Mouse (Mus musculus): ENCODE results near the gene Rab36.

Rab36 gene

GRCm38 (mm10) chr10:75045831-75046230, 9.0 kb downstream of the Rab36 start:
- no peak for DNase-seq

- DNase-seq: no peak
These were observed 11.9 kb downstream of the Rab36 start for GRCm38 (mm10) chr10:75048711-75049110.

- DNase-seq: no peak
These were observed 14.7 kb downstream of the Rab36 start for GRCm38 (mm10) chr10:75051364-75052074.

- no peak for DNase-seq
These were observed 16.0 kb downstream of the Rab36 start for GRCm38 (mm10) chr10:75052902-75053301.

GRCm38 (mm10) chr10:75053655-75054054, 16.8 kb downstream of the Rab36 start:
- no peak for DNase-seq

- no peak for DNase-seq
These were observed 17.3 kb downstream of the Rab36 start for GRCm38 (mm10) chr10:75054125-75054524.

GRCm38 (mm10) chr10:75055672-75056071, 18.8 kb downstream of the Rab36 start:
- DNase-seq: no peak

GRCm38 (mm10) chr10:75056255-75056654, 19.4 kb downstream of the Rab36 start:
- peak; percentile 29 for DNase-seq

- no peak for DNase-seq
These were observed 21.5 kb downstream of the Rab36 start for GRCm38 (mm10) chr10:75058336-75058735.

- no peak for DNase-seq
These were observed 22.0 kb downstream of the Rab36 start for GRCm38 (mm10) chr10:75058761-75059395.

- peak; percentile 84 for DNase-seq
These were observed 22.5 kb downstream of the Rab36 start for GRCm38 (mm10) chr10:75059396-75059795.

GRCm38 (mm10) chr10:75060217-75060842, 23.5 kb downstream of the Rab36 start, which contains the start of gene Bcr:
Gene Bcr (plus strand): TSS chr10:75060592.
- peak; percentile 85 for DNase-seq

- DNase-seq: no peak
These were observed 24.0 kb downstream of the Rab36 start for GRCm38 (mm10) chr10:75060843-75061235.

- DNase-seq: no peak
These were observed 24.7 kb downstream of the Rab36 start for GRCm38 (mm10) chr10:75061341-75062188.

GRCm38 (mm10) chr10:75062189-75062561, 25.3 kb downstream of the Rab36 start:
- no peak for DNase-seq

GRCm38 (mm10) chr10:75062621-75063020, 25.8 kb downstream of the Rab36 start:
- no peak for DNase-seq

GRCm38 (mm10) chr10:75063301-75063965, 26.6 kb downstream of the Rab36 start:
- peak; percentile 15 for DNase-seq

- no peak for DNase-seq
These were observed 28.8 kb downstream of the Rab36 start for GRCm38 (mm10) chr10:75065691-75066090.

- DNase-seq: no peak
These were observed 30.6 kb downstream of the Rab36 start for GRCm38 (mm10) chr10:75067446-75067845.

GRCm38 (mm10) chr10:75068086-75068485, 31.2 kb downstream of the Rab36 start:
- no peak for DNase-seq

GRCm38 (mm10) chr10:75068624-75069328, 31.9 kb downstream of the Rab36 start:
- no peak for DNase-seq
